Mouse (Mus musculus): ENCODE results near the gene 6430628N08Rik.
A peak's percentile ranks its signal among the peaks of the same experiment; 100 is the strongest.

6430628N08Rik gene

GRCm38 (mm10) chr4:115886875-115887274 lies 3.6 kb upstream of the 6430628N08Rik start:
- no peak for DNase-seq (ENCODE audit: low spot score in 2 of 2)

GRCm38 (mm10) chr4:115890066-115890465 lies 399 bp upstream of the 6430628N08Rik start:
- no peak for DNase-seq (ENCODE audit: low spot score in 2 of 2)

GRCm38 (mm10) chr4:115894281-115894680 lies 3.8 kb downstream of the 6430628N08Rik start:
- no peak for DNase-seq (ENCODE audit: low spot score in 2 of 2)

DNA sequence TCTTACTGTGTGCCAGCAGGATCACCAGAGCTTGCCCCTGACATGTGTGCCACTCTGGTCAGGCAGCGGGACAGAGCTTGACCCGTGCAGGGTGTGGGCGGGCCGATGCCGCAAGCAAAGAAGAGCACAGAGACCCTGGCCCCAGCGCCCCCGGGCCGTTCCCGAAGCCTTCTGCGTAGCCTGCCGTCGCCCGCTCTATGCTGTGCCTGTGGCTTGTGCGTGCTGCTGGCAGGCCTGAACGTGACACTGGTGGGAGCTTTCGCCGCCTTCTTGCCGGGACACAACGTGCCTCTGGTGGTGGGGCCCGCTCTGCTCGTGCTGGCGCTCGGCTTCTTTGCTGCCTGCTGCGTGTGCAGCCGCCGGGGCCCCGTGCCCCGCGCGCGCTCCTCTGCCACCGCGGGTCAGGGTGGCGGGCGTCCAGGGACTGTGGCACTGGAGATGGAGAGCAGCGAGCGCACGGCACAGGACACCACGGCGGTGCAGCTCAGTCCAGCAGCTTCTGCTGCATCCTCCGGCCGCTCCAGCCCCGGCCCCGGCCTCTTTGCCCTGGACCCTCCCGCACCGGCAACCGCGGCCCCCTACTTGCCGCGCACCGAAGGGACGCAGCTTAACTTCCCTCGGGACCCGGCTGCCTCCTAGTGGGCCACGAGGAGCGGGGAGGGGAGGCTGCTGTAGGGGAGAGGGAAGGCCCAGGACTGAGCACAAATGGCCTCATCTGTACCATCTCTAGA lies 7.6 kb downstream of the 6430628N08Rik start:
- no peak for DNase-seq (ENCODE audit: low spot score in 2 of 2)

DNA sequence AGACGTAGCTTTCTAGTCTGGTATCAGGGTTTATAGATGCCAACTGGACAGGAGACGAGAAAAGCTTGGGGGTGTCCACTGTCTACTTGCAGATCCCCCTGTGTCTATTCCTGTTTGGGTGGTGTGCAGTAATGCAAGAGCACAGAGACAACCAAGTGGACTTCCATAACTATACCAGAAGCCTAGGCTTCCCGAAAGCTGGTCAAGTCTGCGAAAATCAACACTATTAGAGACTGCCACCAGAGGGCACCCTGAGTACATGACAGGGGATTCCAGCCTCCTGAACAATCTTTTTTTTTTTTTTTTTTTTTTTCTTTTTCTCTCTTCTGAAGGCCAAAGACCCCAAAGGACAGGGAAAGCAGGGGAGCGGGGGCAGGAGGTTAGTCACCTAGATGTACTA lies 12.4 kb downstream of the 6430628N08Rik start:
- peak; percentile 70 to 72 for DNase-seq (ENCODE audit: low spot score in 2 of 2)

- DNase-seq (ENCODE audit: low spot score in 2 of 2) = no peak
Observed at GRCm38 (mm10) chr4:115904375-115904774, 13.9 kb downstream of the 6430628N08Rik start.

- no peak for DNase-seq (ENCODE audit: low spot score in 2 of 2)
Observed at GRCm38 (mm10) chr4:115905701-115906100, 15.2 kb downstream of the 6430628N08Rik start.

DNA sequence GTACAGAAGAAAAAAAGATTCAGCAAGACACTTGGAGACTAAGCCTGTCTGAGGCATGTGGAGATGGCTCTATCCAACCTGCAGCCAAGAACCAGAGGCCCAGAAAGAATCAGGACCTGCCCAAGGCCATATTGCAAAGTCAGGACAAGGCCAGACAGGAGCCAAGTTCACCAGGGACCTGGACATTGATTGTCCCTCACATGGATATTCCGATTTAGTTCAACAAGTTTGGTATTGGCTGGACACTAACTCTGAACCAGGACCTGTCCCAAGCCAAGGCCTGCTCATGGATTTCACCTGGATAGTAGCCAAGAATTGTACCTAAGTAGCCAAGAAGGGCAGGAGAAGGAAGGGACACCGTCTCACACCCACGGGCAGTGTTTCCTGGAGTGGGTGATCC lies 16.3 kb downstream of the 6430628N08Rik start:
- DNase-seq (ENCODE audit: low spot score in 2 of 2) = no peak

DNA sequence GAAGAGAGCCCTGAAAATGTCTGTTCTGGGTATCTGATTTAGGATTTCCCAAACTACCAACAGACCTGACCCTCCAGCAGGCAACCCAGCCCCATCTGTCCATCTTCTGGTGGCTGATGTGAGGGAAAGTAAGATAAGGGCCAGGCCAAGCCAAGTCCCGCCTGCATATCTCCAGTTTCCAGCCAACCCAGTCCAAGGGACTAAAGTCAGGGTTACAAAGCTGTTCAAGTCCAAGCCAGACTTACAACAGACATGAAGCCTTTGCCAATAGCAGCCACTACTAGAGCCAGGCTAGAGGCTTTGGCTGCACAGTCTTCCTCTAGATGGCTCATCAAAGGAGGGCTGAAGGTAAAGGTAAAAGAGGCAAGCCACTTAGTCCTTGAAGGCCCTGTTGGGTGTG lies 17.5 kb downstream of the 6430628N08Rik start:
- DNase-seq (ENCODE audit: low spot score in 2 of 2) = no peak

- peak in 1 of 2 experiments; percentile 6 for DNase-seq (ENCODE audit: low spot score in 2 of 2)
Observed at GRCm38 (mm10) chr4:115908641-115909040, 18.2 kb downstream of the 6430628N08Rik start.

DNA sequence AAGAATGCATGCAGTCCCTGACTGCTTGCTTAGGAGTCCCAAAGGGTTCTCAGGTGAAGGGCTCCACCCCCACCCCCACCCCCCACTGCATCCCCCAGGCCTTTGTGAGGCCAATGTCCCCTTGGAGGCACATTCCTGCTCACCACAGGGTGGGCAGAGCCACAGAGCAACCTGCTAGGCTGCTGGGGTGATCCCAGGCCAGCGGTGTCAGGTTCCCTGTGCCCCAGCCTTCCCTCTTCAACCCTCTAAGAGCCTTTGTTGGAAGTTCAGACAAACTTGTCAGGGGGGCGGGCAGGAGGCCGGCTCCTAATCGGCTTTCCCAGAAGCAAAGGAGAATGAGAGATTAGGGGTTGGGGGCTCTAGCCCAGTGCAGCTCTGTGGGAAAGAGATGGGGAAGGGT lies 21.1 kb downstream of the 6430628N08Rik start:
- DNase-seq (ENCODE audit: low spot score in 2 of 2) = no peak

DNA sequence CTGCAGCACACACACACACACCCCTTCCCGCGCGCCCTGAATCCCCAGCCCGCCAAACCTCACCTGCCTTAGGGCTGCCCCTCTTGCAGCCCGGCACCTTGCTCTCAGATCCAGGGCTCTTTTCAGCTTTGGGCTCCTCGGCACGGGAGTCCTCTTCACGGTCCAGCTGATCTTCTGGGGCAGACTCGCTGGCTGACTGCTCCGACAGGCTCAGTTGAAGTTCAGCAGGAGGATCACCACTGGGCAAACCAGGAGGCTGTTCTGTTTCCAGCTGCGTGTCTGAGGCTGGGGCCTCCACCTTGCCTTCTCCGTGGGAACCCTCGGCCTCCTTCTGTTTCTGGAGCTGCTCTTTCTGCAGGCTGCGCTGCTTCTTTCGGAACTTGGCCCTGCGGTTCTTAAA lies 29.4 kb downstream of the 6430628N08Rik start:
- DNase-seq (ENCODE audit: low spot score in 2 of 2) = no peak

GRCm38 (mm10) chr4:115922688-115923087 lies 32.2 kb downstream of the 6430628N08Rik start:
- DNase-seq (ENCODE audit: low spot score in 2 of 2) = no peak

- DNase-seq (ENCODE audit: low spot score in 2 of 2) = no peak
Observed at GRCm38 (mm10) chr4:115923262-115923880, 32.9 kb downstream of the 6430628N08Rik start.

- DNase-seq (ENCODE audit: low spot score in 2 of 2) = no peak
Observed at GRCm38 (mm10) chr4:115927637-115928036, 37.2 kb downstream of the 6430628N08Rik start.

- DNase-seq (ENCODE audit: low spot score in 2 of 2) = no peak
Observed at GRCm38 (mm10) chr4:115931556-115932088, 41.2 kb downstream of the 6430628N08Rik start.

DNA sequence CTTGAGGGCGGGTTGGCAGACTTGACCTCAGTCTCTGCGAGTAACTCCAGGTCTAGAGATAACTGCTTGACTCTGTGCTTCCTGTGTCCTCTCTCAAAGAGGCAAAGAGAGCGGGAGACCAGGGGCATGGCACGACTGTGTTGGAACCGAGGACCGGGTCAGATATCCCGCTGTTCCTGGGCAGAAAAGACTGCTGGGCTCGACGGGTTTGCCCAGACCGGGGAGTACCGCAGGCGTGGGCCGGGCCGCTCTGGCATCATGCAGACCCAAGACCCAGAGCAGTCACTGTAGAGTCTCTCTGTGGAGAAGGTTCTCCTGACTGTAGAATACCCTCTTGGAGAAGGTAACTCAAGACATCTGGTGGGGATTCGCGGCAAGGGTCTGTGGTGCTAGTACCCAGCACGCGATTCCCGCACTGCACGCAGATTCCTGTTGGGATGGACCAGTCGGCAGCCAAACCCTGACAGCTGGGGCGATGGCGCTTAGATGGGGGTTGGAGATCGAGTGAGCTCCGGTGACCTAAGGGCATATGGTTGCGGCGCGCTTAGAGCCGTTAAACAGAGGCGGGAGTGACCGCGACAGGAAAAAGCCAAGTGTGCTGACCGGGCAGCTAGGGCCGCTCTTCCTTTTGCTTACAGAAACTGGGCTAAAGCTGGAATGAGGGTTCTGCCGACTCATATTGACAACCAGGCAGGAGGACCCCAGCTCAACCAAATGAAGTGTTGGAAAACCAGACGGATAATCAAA lies 45.5 kb downstream of the 6430628N08Rik start:
- no peak for DNase-seq (ENCODE audit: low spot score in 2 of 2)

DNA sequence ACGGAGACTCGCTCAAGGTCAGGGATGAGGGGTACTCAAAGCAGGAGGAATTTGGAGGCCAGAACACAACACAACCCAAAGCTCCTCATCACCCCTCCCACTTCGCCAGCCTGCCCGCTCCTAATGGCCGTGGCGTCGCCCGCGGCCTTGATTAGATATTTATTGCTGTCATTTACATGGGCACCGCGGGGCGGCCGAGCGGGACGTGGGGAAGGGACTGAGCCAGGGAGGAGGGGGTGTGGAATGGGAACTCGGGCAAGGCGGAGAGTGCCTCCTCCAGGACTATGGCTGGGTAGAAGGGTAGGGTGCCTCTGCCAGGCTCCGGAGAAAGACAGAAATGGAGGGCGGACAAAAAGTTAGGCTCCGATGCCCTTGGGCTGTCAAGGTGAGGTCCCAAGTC lies 46.2 kb downstream of the 6430628N08Rik start:
- DNase-seq (ENCODE audit: low spot score in 2 of 2) = no peak

- no peak for DNase-seq (ENCODE audit: low spot score in 2 of 2)
Observed at GRCm38 (mm10) chr4:115937061-115937976, 46.9 kb downstream of the 6430628N08Rik start.

DNA sequence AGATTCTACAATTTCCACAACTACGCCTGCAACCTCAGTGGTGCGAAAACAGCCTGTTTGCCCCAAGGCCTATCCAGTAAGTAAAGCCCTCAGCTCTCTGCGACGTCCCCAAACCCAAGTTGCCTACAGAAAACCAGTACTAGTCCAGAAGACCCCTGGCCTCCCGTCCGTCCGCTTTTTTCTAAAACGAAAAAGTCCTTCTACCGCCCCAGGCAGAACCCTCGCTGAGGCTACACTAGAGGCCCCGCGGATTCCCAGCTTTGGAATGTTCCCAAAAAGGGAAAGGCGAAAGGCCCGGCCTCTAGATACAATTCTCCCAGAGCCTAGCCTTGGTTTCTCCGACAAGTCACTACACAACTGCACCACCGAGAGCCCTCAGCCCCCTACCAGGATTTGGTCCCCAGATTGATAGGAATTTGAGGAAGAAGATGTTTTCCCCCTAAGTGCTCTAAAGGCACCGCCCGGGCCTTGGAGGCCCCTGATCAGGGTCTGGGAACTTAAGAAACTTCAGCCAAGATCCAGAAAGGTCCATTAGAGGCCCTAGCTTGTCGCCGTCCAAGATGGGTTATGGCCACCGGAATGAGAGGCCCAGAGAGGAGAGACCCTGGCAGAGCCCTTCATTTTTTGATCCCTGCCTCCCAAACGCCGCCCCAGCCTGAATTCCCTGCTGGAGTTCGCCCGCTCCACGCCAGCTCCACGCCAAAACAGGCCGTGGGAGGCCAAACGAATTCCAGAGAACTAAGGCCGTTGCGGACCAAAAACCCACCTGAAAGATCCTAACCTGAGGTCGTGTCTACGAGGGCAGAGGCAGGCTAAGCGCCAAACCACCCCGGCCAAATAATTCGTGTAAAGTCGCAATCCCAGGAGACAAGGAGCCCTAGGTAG lies 48.1 kb downstream of the 6430628N08Rik start:
- DNase-seq (ENCODE audit: low spot score in 2 of 2) = no peak
